Mouse (Mus musculus): ENCODE results near the gene Eif2b5.

DNA sequence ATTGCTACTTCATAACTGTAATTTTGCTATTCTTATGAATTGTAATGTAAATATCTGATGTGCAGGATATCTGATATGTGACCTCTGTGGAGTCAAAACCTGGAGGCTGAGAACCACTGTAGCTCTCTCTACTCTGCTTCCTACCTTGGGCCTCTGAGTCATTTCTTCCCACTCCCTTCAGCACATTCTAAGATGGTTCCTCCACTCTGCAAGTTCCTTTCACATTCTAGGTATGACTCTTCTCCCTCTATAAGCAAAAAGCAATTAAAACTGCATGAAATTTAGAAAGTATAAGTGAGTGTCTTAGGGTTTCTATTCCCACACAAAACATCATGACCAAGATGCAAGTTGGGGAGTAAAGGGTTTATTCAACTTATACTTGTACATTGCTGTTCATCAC is 33.9 kb upstream of the Eif2b5 start:
- TF ChIP-seq CTCF (IDR thresholded peaks at IDR 0.05; ENCODE audit: low read depth) (no peak), EP300 (IDR thresholded peaks at IDR 0.05; ENCODE audit: low read depth) (no peak)
